ENCODE assay signal across 11 mouse cellular contexts in the genomic region with DNA sequence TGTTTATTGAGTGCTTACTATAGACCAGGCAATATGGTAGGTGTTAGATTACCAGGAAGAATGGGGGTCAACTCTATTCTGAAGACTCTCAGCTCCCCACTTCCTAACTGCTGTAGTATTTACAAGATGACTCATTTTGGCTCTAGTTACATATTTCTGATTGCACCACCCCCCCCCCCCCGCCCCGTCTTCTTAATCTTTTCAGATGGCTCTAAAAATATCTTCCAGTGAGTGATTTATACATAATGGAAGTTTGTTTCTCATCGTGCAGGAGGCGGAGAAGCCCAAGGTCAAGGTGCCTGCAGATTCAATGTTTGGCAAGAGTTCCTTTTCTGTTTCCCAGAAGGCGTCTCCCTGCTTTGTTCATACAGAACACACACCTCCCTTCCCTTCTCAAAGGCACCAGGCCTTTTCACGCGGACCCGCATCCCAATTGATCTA.
DNase-seq lines count a peak whose midpoint lies in the region; ATAC-seq and TF ChIP-seq lines count a peak whose summit lies in the region.
"Had no signal": no experiment of that assay in that cellular context is flagged by ENCODE, and none has a peak within 500 bp of the region (broad histone marks: within the 10 kb centered on the region; RNA-seq: fewer than 3 reads in every experiment).

No protein-coding gene starts in this region.

- peak overlapping the region; percentile 20; the same call in 1 of the 2 replicates for H3K4me2 ChIP-seq in lung, postnatal 0 days (replicated peaks; ENCODE audit: low read depth, low read length)
- no peak overlapping the region for H3K4me2 ChIP-seq in hindbrain, embryonic 16.5 days (ENCODE audit: low read length)
- H3K4me2 ChIP-seq: liver, embryonic 15.5 days had no signal

- ATAC-seq in lung, postnatal 0 days, result peak; percentile 92
- no peak for ATAC-seq in hindbrain, embryonic 16.5 days

- WGBS in lung, postnatal 0 days, result 13% methylated on average over 8 of the region's 8 CpGs
- 74% methylated on average over 8 of the region's 8 CpGs for WGBS in hindbrain, embryonic 16.5 days

- TF ChIP-seq CTCF in lung, postnatal 0 days (IDR thresholded peaks at IDR 0.05), result no peak

- peak overlapping the region; percentile 47 for H3K27ac ChIP-seq in lung, postnatal 0 days (ENCODE audit: low read length)
- H3K27ac ChIP-seq in hindbrain, embryonic 16.5 days (ENCODE audit: low read depth, low read length), result no peak overlapping the region
- H3K27ac ChIP-seq: liver, embryonic 15.5 days had no signal

- peak; percentile 27 to 52 for DNase-seq in kidney, adult 8-10 months
- no peak for DNase-seq in kidney, postnatal 4 days
- peak; percentile 62 for DNase-seq in adrenal gland, adult 8-10 months
- DNase-seq in heart, postnatal 10 days, result peak; percentile 18 to 31
- peak; percentile 95 for DNase-seq in lung, postnatal 0 days (ENCODE audit: low spot score)
- DNase-seq in layer of hippocampus, postnatal 36 days, result no peak
- DNase-seq in gastrocnemius, postnatal 25 days, result no peak
- DNase-seq: cerebellum, adult 9-10 months; gastrocnemius, postnatal 36 days had no signal

- H3K4me1 ChIP-seq in lung, postnatal 0 days (ENCODE audit: insufficient read depth, low read depth, low read length), result peaks cover 6% of the 10 kb centered on the region
- H3K4me1 ChIP-seq in hindbrain, embryonic 16.5 days (ENCODE audit: control insufficient read depth, insufficient read depth, low read depth, low read length), result no peaks in the 10 kb centered on the region
- H3K4me1 ChIP-seq: liver, embryonic 15.5 days had no signal

- no peaks in the 10 kb centered on the region for H3K9me3 ChIP-seq in lung, postnatal 0 days (ENCODE audit: low read length)
- no peaks in the 10 kb centered on the region for H3K9me3 ChIP-seq in hindbrain, embryonic 16.5 days (ENCODE audit: control insufficient read depth, low read length)
- H3K9me3 ChIP-seq: liver, embryonic 15.5 days had no signal

- no peak overlapping the region for H3K4me3 ChIP-seq in lung, postnatal 0 days (ENCODE audit: low read depth, low read length)
- H3K4me3 ChIP-seq in hindbrain, embryonic 16.5 days (ENCODE audit: low read length), result no peak overlapping the region
- H3K4me3 ChIP-seq: liver, embryonic 15.5 days had no signal

- H3K36me3 ChIP-seq in lung, postnatal 0 days (ENCODE audit: insufficient read depth, low read length), result no peaks in the 10 kb centered on the region
- no peaks in the 10 kb centered on the region for H3K36me3 ChIP-seq in hindbrain, embryonic 16.5 days (ENCODE audit: control insufficient read depth, insufficient read depth, low read length)
- H3K36me3 ChIP-seq: liver, embryonic 15.5 days had no signal

- no peaks in the 10 kb centered on the region for H3K27me3 ChIP-seq in lung, postnatal 0 days (replicated peaks; ENCODE audit: insufficient read depth, low read length)
- no peaks in the 10 kb centered on the region for H3K27me3 ChIP-seq in hindbrain, embryonic 16.5 days (replicated peaks; ENCODE audit: control insufficient read depth, insufficient read depth, low read length)
- H3K27me3 ChIP-seq: liver, embryonic 15.5 days had no signal

- intact Hi-C loops in heart, postnatal 10 days (cut with DNase I), result loop anchor here (10.0 kb wide), 2 partner anchors 211 to 239 kb away; partner anchors contain the start of gene Adgrl2

- peak; percentile 43; the same call in 1 of the 2 replicates for TF ChIP-seq EP300 in lung, postnatal 0 days (IDR thresholded peaks at IDR 0.05)

- no peak overlapping the region for H3K9ac ChIP-seq in lung, postnatal 0 days (replicated peaks; ENCODE audit: low read depth)
- no peak overlapping the region for H3K9ac ChIP-seq in hindbrain, embryonic 16.5 days (ENCODE audit: low read depth, low read length)
- H3K9ac ChIP-seq: liver, embryonic 15.5 days had no signal

Comparison
In these comparisons a context has a peak if more than half of its experiments do, and no peak if none do; other contexts are left out.
1. DNase-seq: peak in kidney, adult 8-10 months (2 of 2), adrenal gland, adult 8-10 months (single experiment), heart, postnatal 10 days (2 of 2) and lung, postnatal 0 days (single experiment); none in kidney, postnatal 4 days (0 of 2), layer of hippocampus, postnatal 36 days (0 of 2) and gastrocnemius, postnatal 25 days (single experiment).